Comparison of ENCODE assay signal across 20 mouse cellular contexts in the genomic region with DNA sequence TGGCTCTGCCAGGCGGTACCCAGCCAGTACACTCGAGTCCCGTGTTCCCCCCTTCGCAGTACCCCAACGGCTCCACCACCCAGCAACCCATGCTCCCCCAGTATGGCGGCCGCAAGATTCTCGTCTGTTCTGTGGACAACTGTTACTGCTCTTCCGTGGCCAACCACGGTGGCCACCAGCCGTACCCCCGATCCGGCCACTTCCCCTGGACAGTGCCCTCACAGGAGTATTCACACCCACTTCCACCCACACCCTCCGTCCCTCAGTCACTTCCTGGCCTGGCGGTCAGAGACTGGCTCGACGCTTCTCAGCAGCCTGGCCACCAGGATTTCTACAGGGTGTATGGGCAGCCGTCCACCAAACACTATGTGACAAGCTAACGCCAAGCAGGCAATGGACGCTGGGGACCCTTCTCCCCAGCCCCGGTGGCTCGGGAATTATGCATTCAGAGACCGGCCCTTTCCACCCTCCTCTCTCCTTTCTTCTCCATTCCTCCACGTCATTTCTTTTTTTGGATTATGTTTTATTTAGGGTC. TPM values are rescaled to one million over a fixed set of nuclear protein-coding genes. Genes with fewer than 3 reads are reported as not detected.
DNase-seq lines count a peak whose midpoint lies in the region; ATAC-seq and TF ChIP-seq lines count a peak whose summit lies in the region.
"Had no signal": no experiment of that assay in that cellular context is flagged by ENCODE, and none has a peak within 500 bp of the region (broad histone marks: within the 10 kb centered on the region; RNA-seq: fewer than 3 reads in every experiment).

No protein-coding gene starts in this region.

- peak; percentile 12 for DNase-seq in adrenal gland, adult 2 months
- no peak for DNase-seq in adrenal gland, adult 8-10 months
- DNase-seq in midbrain, embryonic 10.5 days (ENCODE audit: low spot score) = no peak
- DNase-seq: cerebellum, adult 9-11 months; gastrocnemius, postnatal 25 days; layer of hippocampus, postnatal 36 days; liver, embryonic 13.5 days; right cerebral cortex, postnatal 25 days; thymus, postnatal 25 days had no signal

- peaks cover 6% of the 10 kb centered on the region; the same call in 1 of the 2 replicates for H3K4me1 ChIP-seq in intestine, postnatal 0 days (replicated peaks; ENCODE audit: control insufficient read depth, insufficient read depth, low read length)
- peaks cover 33% of the 10 kb centered on the region for H3K4me1 ChIP-seq in intestine, embryonic 15.5 days (replicated peaks)
- peaks cover 56% of the 10 kb centered on the region for H3K4me1 ChIP-seq in midbrain, embryonic 10.5 days
- peaks cover 14% of the 10 kb centered on the region for H3K4me1 ChIP-seq in midbrain, embryonic 16.5 days (ENCODE audit: control insufficient read depth, insufficient read depth, low read length)
- peaks cover 94% of the 10 kb centered on the region for H3K4me1 ChIP-seq in E14TG2a.4 (replicated peaks; ENCODE audit: low read depth, low read length)

- H3K27ac ChIP-seq in intestine, postnatal 0 days (ENCODE audit: low read depth, low read length) = peak overlapping the region; percentile 28; the same call in 1 of the 2 replicates
- H3K27ac ChIP-seq in intestine, embryonic 15.5 days = no peak overlapping the region
- H3K27ac ChIP-seq in midbrain, embryonic 10.5 days (replicated peaks) = peak overlapping the region; percentile 2; the same call in 1 of the 2 replicates
- no peak overlapping the region for H3K27ac ChIP-seq in midbrain, embryonic 16.5 days (ENCODE audit: low read length)
- H3K27ac ChIP-seq: embryonic facial prominence, embryonic 13.5 days; layer of hippocampus, adult 2 months; limb, embryonic 13.5 days; liver, embryonic 13.5 days; lung, embryonic 15.5 days; midbrain, embryonic 13.5 days; stomach, embryonic 15.5 days had no signal

- no peak for TF ChIP-seq CTCF in intestine, postnatal 0 days (IDR thresholded peaks at IDR 0.05; ENCODE audit: low read depth)
- TF ChIP-seq CTCF in E14TG2a.4 (conservative IDR thresholded peaks at IDR 0.05; ENCODE audit: low read length) = no peak

- no peaks in the 10 kb centered on the region for H3K9me3 ChIP-seq in intestine, postnatal 0 days (ENCODE audit: control insufficient read depth)
- H3K9me3 ChIP-seq in intestine, embryonic 15.5 days = no peaks in the 10 kb centered on the region
- H3K9me3 ChIP-seq in midbrain, embryonic 10.5 days (replicated peaks) = no peaks in the 10 kb centered on the region
- no peaks in the 10 kb centered on the region for H3K9me3 ChIP-seq in midbrain, embryonic 16.5 days (replicated peaks; ENCODE audit: control insufficient read depth, low read length, poor library complexity, severe bottlenecking)
- no peaks in the 10 kb centered on the region for H3K9me3 ChIP-seq in E14TG2a.4 (ENCODE audit: low read length)
- H3K9me3 ChIP-seq: embryonic facial prominence, embryonic 13.5 days; limb, embryonic 13.5 days; liver, embryonic 13.5 days; lung, embryonic 15.5 days; midbrain, embryonic 13.5 days; stomach, embryonic 15.5 days had no signal

- H3K9ac ChIP-seq in intestine, postnatal 0 days (ENCODE audit: low read depth, low read length) = no peak overlapping the region
- no peak overlapping the region for H3K9ac ChIP-seq in intestine, embryonic 15.5 days
- H3K9ac ChIP-seq in midbrain, embryonic 16.5 days (ENCODE audit: low read depth, low read length) = no peak overlapping the region
- H3K9ac ChIP-seq: embryonic facial prominence, embryonic 13.5 days; limb, embryonic 13.5 days; liver, embryonic 13.5 days; lung, embryonic 15.5 days; midbrain, embryonic 13.5 days; stomach, embryonic 15.5 days had no signal

- H3K27me3 ChIP-seq in intestine, postnatal 0 days (replicated peaks; ENCODE audit: control insufficient read depth, insufficient read depth, low read length) = no peaks in the 10 kb centered on the region
- no peaks in the 10 kb centered on the region for H3K27me3 ChIP-seq in intestine, embryonic 15.5 days (replicated peaks)
- no peaks in the 10 kb centered on the region for H3K27me3 ChIP-seq in midbrain, embryonic 10.5 days (ENCODE audit: low read depth, poor library complexity, severe bottlenecking)
- no peaks in the 10 kb centered on the region for H3K27me3 ChIP-seq in midbrain, embryonic 16.5 days (ENCODE audit: control insufficient read depth, insufficient read depth, low read depth, low read length)
- H3K27me3 ChIP-seq in E14TG2a.4 (ENCODE audit: insufficient read depth, low read length) = no peaks in the 10 kb centered on the region
- H3K27me3 ChIP-seq: embryonic facial prominence, embryonic 13.5 days; limb, embryonic 13.5 days; lung, embryonic 15.5 days; midbrain, embryonic 13.5 days; stomach, embryonic 15.5 days had no signal

- no peak for ATAC-seq in intestine, postnatal 0 days
- no peak for ATAC-seq in intestine, embryonic 15.5 days
- ATAC-seq in midbrain, embryonic 16.5 days = no peak
- ATAC-seq: forebrain, embryonic 16.5 days; midbrain, embryonic 13.5 days had no signal

- no peak overlapping the region for H3K4me2 ChIP-seq in intestine, postnatal 0 days (replicated peaks; ENCODE audit: low read depth)
- H3K4me2 ChIP-seq in intestine, embryonic 15.5 days (replicated peaks) = no peak overlapping the region
- no peak overlapping the region for H3K4me2 ChIP-seq in midbrain, embryonic 16.5 days (ENCODE audit: low read length)
- H3K4me2 ChIP-seq: embryonic facial prominence, embryonic 13.5 days; limb, embryonic 13.5 days; liver, embryonic 13.5 days; lung, embryonic 15.5 days; midbrain, embryonic 13.5 days; stomach, embryonic 15.5 days had no signal

- 92% methylated on average over 24 of the region's 24 CpGs for WGBS in intestine, postnatal 0 days
- 94% methylated on average over 24 of the region's 24 CpGs for WGBS in intestine, embryonic 15.5 days
- 91% methylated on average over 24 of the region's 24 CpGs for WGBS in midbrain, embryonic 10.5 days
- 90% methylated on average over 24 of the region's 24 CpGs for WGBS in midbrain, embryonic 16.5 days

- no peak overlapping the region for H3K4me3 ChIP-seq in intestine, postnatal 0 days (ENCODE audit: low read depth, low read length)
- no peak overlapping the region for H3K4me3 ChIP-seq in intestine, embryonic 15.5 days (replicated peaks)
- no peak overlapping the region for H3K4me3 ChIP-seq in midbrain, embryonic 10.5 days
- no peak overlapping the region for H3K4me3 ChIP-seq in midbrain, embryonic 16.5 days (ENCODE audit: low read depth, low read length)
- peak overlapping the region; percentile 60 for H3K4me3 ChIP-seq in E14TG2a.4 (replicated peaks; ENCODE audit: low read length)
- H3K4me3 ChIP-seq: embryonic facial prominence, embryonic 13.5 days; layer of hippocampus, adult 2 months; limb, embryonic 13.5 days; liver, embryonic 13.5 days; lung, embryonic 15.5 days; midbrain, embryonic 13.5 days; stomach, embryonic 15.5 days had no signal

- peaks cover 44% of the 10 kb centered on the region for H3K36me3 ChIP-seq in intestine, postnatal 0 days (ENCODE audit: control insufficient read depth, insufficient read depth)
- peaks cover 31% of the 10 kb centered on the region for H3K36me3 ChIP-seq in intestine, embryonic 15.5 days
- H3K36me3 ChIP-seq in midbrain, embryonic 10.5 days = peaks cover 67% of the 10 kb centered on the region
- H3K36me3 ChIP-seq in midbrain, embryonic 16.5 days (ENCODE audit: control insufficient read depth, insufficient read depth, low read length) = peaks cover 28% of the 10 kb centered on the region
- H3K36me3 ChIP-seq in E14TG2a.4 (ENCODE audit: insufficient read depth, low read length) = peaks cover 66% of the 10 kb centered on the region

RNA-seq across cellular contexts. Expression of a gene that starts 13.9 kb away (rescaled TPM):
- total RNA-seq in adrenal gland, adult 2 months (2021) = 10 to 100 TPM; 38.0 to 66.4 TPM
- 66.1 and 78.8 TPM in 2 replicates for polyA plus RNA-seq in adrenal gland, adult 2 months (2012; rRNA removed)
- 10 to 100 TPM; 46.6 to 69.0 (median 59.4) TPM for total RNA-seq in adrenal gland, adult 8-10 months (2022)
- polyA plus RNA-seq in intestine, postnatal 0 days (2015; fragmentation: Nextera tagmentation; extraction: Ambion mirVana) = 16.7 and 17.1 TPM in 2 replicates
- 16.4 and 17.3 TPM in 2 replicates for polyA plus RNA-seq in intestine, embryonic 15.5 days (2015; fragmentation: Nextera tagmentation; extraction: Ambion mirVana)
- 24.6 and 27.8 TPM in 2 replicates for polyA plus RNA-seq in midbrain, embryonic 10.5 days (2016; fragmentation: Nextera tagmentation; extraction: Ambion mirVana)
- polyA plus RNA-seq in midbrain, embryonic 16.5 days (2015; fragmentation: Nextera tagmentation; extraction: Ambion mirVana) = 25.9 and 26.8 TPM in 2 replicates

RNA-seq across cellular contexts. Expression of a gene that starts 57.6 kb away (rescaled TPM):
- total RNA-seq in adrenal gland, adult 2 months (2021) = 10 to 100 TPM; 51.6 to 75.1 TPM
- 11.7 and 12.2 TPM in 2 replicates for polyA plus RNA-seq in adrenal gland, adult 2 months (2012; rRNA removed)
- 10 to 100 TPM; 39.0 to 81.8 (median 61.0) TPM for total RNA-seq in adrenal gland, adult 8-10 months (2022)
- 21.1 and 25.6 TPM in 2 replicates for polyA plus RNA-seq in intestine, postnatal 0 days (2015; fragmentation: Nextera tagmentation; extraction: Ambion mirVana)
- polyA plus RNA-seq in intestine, embryonic 15.5 days (2015; fragmentation: Nextera tagmentation; extraction: Ambion mirVana) = 69.9 and 72.4 TPM in 2 replicates
- 207 and 216 TPM in 2 replicates for polyA plus RNA-seq in midbrain, embryonic 10.5 days (2016; fragmentation: Nextera tagmentation; extraction: Ambion mirVana)
- 213 and 226 TPM in 2 replicates for polyA plus RNA-seq in midbrain, embryonic 16.5 days (2015; fragmentation: Nextera tagmentation; extraction: Ambion mirVana)

RNA-seq across cellular contexts. Expression of a gene that starts 57.8 kb away (rescaled TPM):
- total RNA-seq in adrenal gland, adult 2 months (2021) = 10 to 100 TPM in 1 of 2 experiments, 1 to 10 TPM in 1; 7.7 to 12.7 TPM
- polyA plus RNA-seq in adrenal gland, adult 2 months (2012; rRNA removed) = 3.7 and 4.6 TPM in 2 replicates
- 10 to 100 TPM in 3 of 4 experiments, 1 to 10 TPM in 1; 7.0 to 16.4 (median 12.0) TPM for total RNA-seq in adrenal gland, adult 8-10 months (2022)
- polyA plus RNA-seq in intestine, postnatal 0 days (2015; fragmentation: Nextera tagmentation; extraction: Ambion mirVana) = 5.2 and 6.2 TPM in 2 replicates
- polyA plus RNA-seq in intestine, embryonic 15.5 days (2015; fragmentation: Nextera tagmentation; extraction: Ambion mirVana) = 18.2 and 20.5 TPM in 2 replicates
- polyA plus RNA-seq in midbrain, embryonic 10.5 days (2016; fragmentation: Nextera tagmentation; extraction: Ambion mirVana) = 17.0 and 18.1 TPM in 2 replicates
- 9.7 and 12.8 TPM in 2 replicates for polyA plus RNA-seq in midbrain, embryonic 16.5 days (2015; fragmentation: Nextera tagmentation; extraction: Ambion mirVana)

Comparison
In these comparisons a context has a peak if more than half of its experiments do, and no peak if none do; other contexts are left out.
1. H3K27ac ChIP-seq: peak in intestine, postnatal 0 days (single experiment) and midbrain, embryonic 10.5 days (single experiment); none in intestine, embryonic 15.5 days (single experiment) and midbrain, embryonic 16.5 days (single experiment).